Mouse (Mus musculus): ENCODE measurements around the gene Traf6.
"Not testable (repeated sequence)": the region's sequence is repeated elsewhere in the genome, so short reads cannot be mapped to it uniquely, and the experiment has no call there.

Gene Traf6

DNA sequence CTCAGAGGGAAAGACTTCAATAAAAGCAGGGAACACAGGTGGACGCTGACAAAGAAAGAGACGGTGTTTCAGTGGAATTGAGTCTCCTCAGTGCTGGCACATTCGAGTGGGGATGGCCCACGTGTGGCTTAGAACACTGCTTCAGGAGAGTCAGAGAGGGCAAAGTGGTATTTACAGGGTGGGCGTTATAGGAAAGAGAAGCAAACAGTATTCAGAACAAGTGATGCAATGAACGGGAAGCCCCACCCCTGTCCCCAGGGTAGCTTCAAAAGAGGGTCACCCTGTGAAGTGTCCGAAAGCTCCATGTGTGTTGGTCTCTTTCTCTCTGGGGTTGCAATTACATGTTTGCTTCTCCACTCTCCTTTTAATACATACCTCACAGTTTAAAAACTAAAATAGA lies 17.4 kb downstream of the Traf6 start:
- no peak for DNase-seq (ENCODE audit: low spot score)

- DNase-seq (ENCODE audit: low spot score), result no peak
Measured at GRCm38 (mm10) chr2:101699284-101699683, 21.1 kb downstream of the Traf6 start.

- DNase-seq (ENCODE audit: low spot score), result no peak
Measured at GRCm38 (mm10) chr2:101705941-101706485, 27.8 kb downstream of the Traf6 start.

- DNase-seq (ENCODE audit: low spot score), result no peak
Measured at GRCm38 (mm10) chr2:101711608-101712007, 33.4 kb downstream of the Traf6 start.

GRCm38 (mm10) chr2:101715650-101716323 lies 37.6 kb downstream of the Traf6 start:
- DNase-seq (ENCODE audit: low spot score), result peak; percentile 21

- no peak for DNase-seq (ENCODE audit: low spot score)
Measured at GRCm38 (mm10) chr2:101717162-101717561, 38.9 kb downstream of the Traf6 start.

GRCm38 (mm10) chr2:101721835-101722234 lies 43.6 kb downstream of the Traf6 start:
- DNase-seq (ENCODE audit: low spot score), result no peak

GRCm38 (mm10) chr2:101722370-101723332 lies 44.4 kb downstream of the Traf6 start:
- DNase-seq (ENCODE audit: low spot score), result no peak

GRCm38 (mm10) chr2:101723333-101723881 lies 45.2 kb downstream of the Traf6 start:
- no peak for DNase-seq (ENCODE audit: low spot score)

DNA sequence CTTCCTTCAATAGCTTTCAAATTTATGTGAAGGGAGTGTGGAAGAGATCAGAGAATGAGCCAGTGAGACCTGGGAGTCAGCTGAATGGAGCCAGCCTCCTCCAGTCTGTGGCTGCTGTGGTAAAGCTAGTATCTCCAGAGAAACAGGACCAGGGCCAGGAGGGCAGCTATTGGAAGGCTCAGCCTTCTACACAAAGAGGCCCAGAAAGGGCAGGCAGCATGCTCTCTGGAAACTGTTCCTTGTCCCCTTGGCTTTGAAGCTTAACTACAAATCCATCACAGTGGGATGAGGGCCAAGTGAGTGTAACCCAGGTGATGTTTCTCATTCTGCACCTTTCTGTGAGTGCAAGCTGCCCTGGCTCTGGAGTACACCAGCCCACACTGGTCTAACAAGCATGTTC lies 49.6 kb downstream of the Traf6 start:
- no peak for DNase-seq (ENCODE audit: low spot score)

GRCm38 (mm10) chr2:101729472-101729871 lies 51.2 kb downstream of the Traf6 start:
- no peak for DNase-seq (ENCODE audit: low spot score)

DNA sequence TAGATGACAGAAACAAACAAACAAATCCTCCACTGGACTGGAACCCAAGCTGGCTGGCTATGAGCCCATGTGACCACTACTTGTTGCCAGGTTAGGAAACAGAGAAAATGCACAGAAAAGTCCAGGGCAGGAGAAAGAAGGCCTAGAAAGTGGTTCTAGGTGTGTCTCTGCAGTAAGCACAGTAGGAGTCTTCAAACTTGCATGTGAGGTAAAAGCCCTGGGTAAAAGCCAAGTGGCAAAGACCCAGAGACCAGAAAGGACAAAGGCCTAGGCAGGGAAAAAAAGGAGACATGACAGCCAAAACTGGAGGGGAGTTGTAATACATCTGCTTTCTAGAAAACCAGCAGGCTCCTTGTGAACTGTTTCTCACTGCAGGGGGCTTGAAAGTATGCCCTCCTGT lies 52.7 kb downstream of the Traf6 start:
- DNase-seq (ENCODE audit: low spot score), result no peak

- DNase-seq (ENCODE audit: low spot score), result no peak
Measured at GRCm38 (mm10) chr2:101732777-101733210, 54.6 kb downstream of the Traf6 start.

- DNase-seq (ENCODE audit: low spot score), result no peak
Measured at GRCm38 (mm10) chr2:101733564-101733963, 55.3 kb downstream of the Traf6 start.

DNA sequence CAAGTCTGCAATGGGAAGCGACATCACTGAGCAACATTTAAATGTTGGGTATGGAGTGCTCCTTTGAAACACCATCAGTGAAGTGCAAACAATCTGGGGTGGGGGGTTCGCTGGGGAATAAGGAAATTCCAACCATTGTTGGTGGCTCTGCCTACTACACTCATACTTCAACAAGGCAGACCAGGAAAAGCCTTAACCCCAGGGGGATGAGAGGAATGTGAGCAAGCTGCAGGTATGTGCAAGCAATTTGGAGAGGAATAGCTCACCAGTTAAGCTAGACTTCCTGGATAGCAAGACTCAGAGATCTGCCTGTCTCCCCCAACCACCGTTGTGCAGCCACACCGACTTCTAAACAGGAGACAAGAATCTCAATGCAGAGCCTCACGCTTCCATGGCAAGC lies 61.7 kb downstream of the Traf6 start:
- DNase-seq (ENCODE audit: low spot score), result no peak

GRCm38 (mm10) chr2:101741653-101742052 lies 63.4 kb downstream of the Traf6 start:
- DNase-seq (ENCODE audit: low spot score), result no peak

DNA sequence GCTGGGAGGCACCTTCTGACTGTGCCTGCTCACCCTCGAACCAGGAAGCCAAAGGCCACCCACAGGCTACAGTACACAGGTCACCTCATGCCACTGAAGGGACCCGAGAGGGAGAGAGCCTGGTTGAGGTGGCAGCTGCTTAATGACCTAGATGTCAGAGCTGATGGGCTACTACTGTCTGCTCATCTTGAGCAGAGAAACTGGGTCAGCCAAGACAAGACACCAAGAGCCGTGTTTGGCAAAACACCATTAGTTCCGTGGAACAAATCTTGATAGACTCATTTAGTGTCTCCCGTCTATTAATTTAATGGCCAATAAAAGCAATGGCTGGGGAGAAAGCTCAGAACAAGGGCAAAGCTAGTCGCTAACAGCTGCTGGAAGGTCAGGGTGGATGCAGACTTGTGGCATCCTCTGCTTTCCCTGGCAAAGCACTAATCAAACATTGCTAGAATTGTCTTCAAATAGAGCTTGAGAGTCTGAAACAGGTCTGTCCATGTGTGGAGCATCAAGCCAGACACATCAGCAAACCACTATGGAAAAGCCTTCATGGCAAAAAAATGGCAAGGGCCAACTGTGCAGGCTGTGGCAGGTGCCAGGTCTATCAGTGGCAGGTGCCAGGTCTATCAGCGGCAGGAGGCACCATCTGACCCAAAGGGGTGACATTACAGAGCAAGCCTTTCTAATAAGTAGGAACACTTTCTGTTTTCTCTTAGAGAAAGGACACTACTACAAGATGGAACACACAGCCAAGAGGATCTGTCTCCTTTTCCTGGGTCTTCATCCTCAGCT lies 64.0 kb downstream of the Traf6 start:
- no peak for DNase-seq (ENCODE audit: low spot score)

DNA sequence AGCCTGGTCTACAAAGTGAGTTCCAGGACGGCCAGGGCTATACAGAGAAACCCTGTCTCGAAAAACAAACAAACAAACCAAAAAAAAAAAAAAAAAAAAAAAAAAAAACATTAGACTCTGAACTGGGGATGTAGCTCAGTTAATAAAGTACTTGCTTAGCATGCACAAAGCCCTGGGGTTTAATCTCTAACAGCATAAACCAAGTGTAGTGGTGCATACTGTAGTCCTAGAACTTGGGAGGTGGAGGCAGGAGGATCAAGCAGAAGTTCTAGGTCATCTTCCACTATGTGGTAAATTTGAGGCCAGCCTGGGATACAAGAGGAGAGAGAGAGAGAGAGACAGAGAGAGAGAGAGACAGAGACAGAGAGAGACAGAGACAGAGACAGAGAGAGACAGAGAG lies 67.4 kb downstream of the Traf6 start:
- DNase-seq (ENCODE audit: low spot score), result not testable (repeated sequence)

- DNase-seq (ENCODE audit: low spot score), result no peak
Measured at GRCm38 (mm10) chr2:101746537-101746936, 68.3 kb downstream of the Traf6 start.

All from layer of hippocampus, adult 11-12 months (tissue).